Mouse (Mus musculus): ENCODE data around the gene Nle1. TPM values are rescaled to one million over a fixed set of nuclear protein-coding genes. Genes with fewer than 3 reads are reported as not detected.

Nle1 gene
- polyA plus RNA-seq, 1 experiment from 2014 or later: 44.9 TPM

Other genes starting within 250 kb of the Nle1 start
- 0.30 and 0.32 TPM in 2 replicates for gene Cct6b, start 144.1 kb downstream of the Nle1 start, polyA plus RNA-seq (2014; fragmentation: Nextera tagmentation; extraction: Ambion mirVana)
- 34.8 and 41.8 TPM in 2 replicates for gene Zfp830, start 144.1 kb downstream of the Nle1 start, polyA plus RNA-seq (2014; fragmentation: Nextera tagmentation; extraction: Ambion mirVana)
- gene Lig3, start 127.3 kb downstream of the Nle1 start, polyA plus RNA-seq (2014; fragmentation: Nextera tagmentation; extraction: Ambion mirVana): 29.6 and 31.7 TPM in 2 replicates
- gene Rffl, start 37.2 kb downstream of the Nle1 start, polyA plus RNA-seq (2014; fragmentation: Nextera tagmentation; extraction: Ambion mirVana): 27.5 and 29.7 TPM in 2 replicates
- 14.4 and 14.8 TPM in 2 replicates for gene Rad51d, start 17.8 kb downstream of the Nle1 start, polyA plus RNA-seq (2014; fragmentation: Nextera tagmentation; extraction: Ambion mirVana)
- gene Fndc8, start 16.3 kb downstream of the Nle1 start, polyA plus RNA-seq (2014; fragmentation: Nextera tagmentation; extraction: Ambion mirVana): 0.13 and 0.15 TPM in 2 replicates
- 1.8 and 4.5 TPM in 2 replicates for gene Unc45b, start 2.1 kb upstream of the Nle1 start, polyA plus RNA-seq (2014; fragmentation: Nextera tagmentation; extraction: Ambion mirVana)
- gene Slfn5, start 42.9 kb upstream of the Nle1 start, polyA plus RNA-seq (2014; fragmentation: Nextera tagmentation; extraction: Ambion mirVana): 0.49 and 0.86 TPM in 2 replicates
- 8.1 and 9.0 TPM in 2 replicates for gene Slfn9, start 83.4 kb upstream of the Nle1 start, polyA plus RNA-seq (2014; fragmentation: Nextera tagmentation; extraction: Ambion mirVana)
- 0.18 and 0.27 TPM in 2 replicates for gene Slfn8, start 112.4 kb upstream of the Nle1 start, polyA plus RNA-seq (2014; fragmentation: Nextera tagmentation; extraction: Ambion mirVana)
- 4.3 and 4.5 TPM in 2 replicates for gene Slfn2, start 156.7 kb upstream of the Nle1 start, polyA plus RNA-seq (2014; fragmentation: Nextera tagmentation; extraction: Ambion mirVana)
- gene Slfn1, start 208.4 kb upstream of the Nle1 start, polyA plus RNA-seq (2014; fragmentation: Nextera tagmentation; extraction: Ambion mirVana): 0.13 TPM in 1 of 2 replicates, not detected in the other